Mouse (Mus musculus): ENCODE measurements around the gene Wbp2nl.

The Wbp2nl gene

GRCm38 (mm10) chr15:82348258-82348998 is 49.7 kb downstream of the Wbp2nl start:
- DNase-seq (ENCODE audit: low spot score in 2 of 2): no peak

- no peak for DNase-seq (ENCODE audit: low spot score in 2 of 2)
Observed at GRCm38 (mm10) chr15:82348999-82349341, 50.2 kb downstream of the Wbp2nl start.

- no peak for DNase-seq (ENCODE audit: low spot score in 2 of 2)
Observed at GRCm38 (mm10) chr15:82350349-82350748, 51.6 kb downstream of the Wbp2nl start.

- DNase-seq (ENCODE audit: low spot score in 2 of 2): no peak
Observed at GRCm38 (mm10) chr15:82351480-82351879, 52.7 kb downstream of the Wbp2nl start.

- peak; percentile 18 to 71 for DNase-seq (ENCODE audit: low spot score in 2 of 2)
Observed at GRCm38 (mm10) chr15:82353078-82353744, 54.5 kb downstream of the Wbp2nl start.

- DNase-seq (ENCODE audit: low spot score in 2 of 2): no peak
Observed at GRCm38 (mm10) chr15:82353745-82354113, 55.0 kb downstream of the Wbp2nl start.

- peak; percentile 98 to 99 for DNase-seq (ENCODE audit: low spot score in 2 of 2)
Observed at GRCm38 (mm10) chr15:82354126-82354945, 55.6 kb downstream of the Wbp2nl start, which contains the start of gene Ndufa6. Gene Ndufa6 (minus strand): TSS chr15:82354322.

- no peak for DNase-seq (ENCODE audit: low spot score in 2 of 2)
Observed at GRCm38 (mm10) chr15:82358431-82359260, 59.9 kb downstream of the Wbp2nl start.

- peak in 1 of 2 experiments; percentile 11 for DNase-seq (ENCODE audit: low spot score in 2 of 2)
Observed at GRCm38 (mm10) chr15:82361459-82362018, 62.8 kb downstream of the Wbp2nl start.

GRCm38 (mm10) chr15:82362234-82362633 is 63.5 kb downstream of the Wbp2nl start:
- DNase-seq (ENCODE audit: low spot score in 2 of 2): peak in 1 of 2 experiments; percentile 7

GRCm38 (mm10) chr15:82363801-82364200 is 65.0 kb downstream of the Wbp2nl start:
- DNase-seq (ENCODE audit: low spot score in 2 of 2): peak in 1 of 2 experiments; percentile 4

Data from spleen, postnatal 4 days (tissue).